Mouse (Mus musculus): Measurements from ENCODE around the gene Fto.

The Fto gene

DNA sequence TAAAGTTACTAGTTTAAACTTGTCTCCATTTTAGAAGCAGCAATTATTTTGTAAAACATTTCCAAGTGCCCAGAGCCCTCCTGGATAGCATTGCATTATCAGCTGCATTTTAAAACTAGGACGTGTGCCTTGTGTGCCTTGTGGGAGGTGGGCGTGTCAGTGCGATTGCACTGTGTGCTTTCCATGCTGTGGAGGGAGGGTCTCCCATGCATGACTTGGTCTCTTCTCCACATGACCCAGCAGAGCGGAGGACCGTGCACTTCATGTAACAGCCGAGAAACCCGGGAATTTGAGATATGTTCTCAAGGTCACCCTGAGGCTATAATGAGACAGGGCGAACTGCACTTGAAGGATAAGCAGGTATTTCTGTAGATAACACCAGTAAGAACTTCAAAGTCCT, 347.6 kb downstream of the Fto start:
- DNase-seq (ENCODE audit: low spot score in 2 of 2): no peak

DNA sequence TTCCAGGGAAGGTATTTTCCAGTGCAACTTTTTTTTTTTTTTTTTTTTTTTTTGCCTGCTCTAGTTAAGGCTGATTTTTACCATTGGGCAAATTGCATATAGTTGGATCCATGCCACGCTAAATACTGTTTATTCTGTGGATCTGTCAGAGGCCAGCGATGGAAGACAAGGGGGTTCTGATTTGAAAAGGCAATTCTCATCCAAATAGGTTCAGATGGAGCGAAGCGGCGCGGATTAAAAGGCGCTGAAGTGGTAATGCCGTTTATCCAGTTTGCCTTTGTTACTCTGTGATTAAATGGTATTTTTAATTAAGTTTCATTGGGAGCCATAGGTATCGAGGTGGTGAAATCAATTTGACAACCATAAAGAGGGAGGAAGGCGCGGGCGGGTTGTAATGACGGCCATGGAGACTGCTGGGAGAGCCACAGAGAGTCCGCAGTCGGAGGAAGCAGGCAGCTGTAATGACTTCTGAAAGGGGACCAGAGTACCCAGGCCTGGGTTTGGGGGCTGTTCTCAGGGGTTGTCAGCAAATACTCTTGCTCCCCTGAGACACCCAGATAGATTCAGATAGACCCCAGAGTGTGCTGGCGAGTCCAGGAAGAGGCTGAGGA, 356.2 kb downstream of the Fto start:
- DNase-seq (ENCODE audit: low spot score in 2 of 2): no peak

DNA sequence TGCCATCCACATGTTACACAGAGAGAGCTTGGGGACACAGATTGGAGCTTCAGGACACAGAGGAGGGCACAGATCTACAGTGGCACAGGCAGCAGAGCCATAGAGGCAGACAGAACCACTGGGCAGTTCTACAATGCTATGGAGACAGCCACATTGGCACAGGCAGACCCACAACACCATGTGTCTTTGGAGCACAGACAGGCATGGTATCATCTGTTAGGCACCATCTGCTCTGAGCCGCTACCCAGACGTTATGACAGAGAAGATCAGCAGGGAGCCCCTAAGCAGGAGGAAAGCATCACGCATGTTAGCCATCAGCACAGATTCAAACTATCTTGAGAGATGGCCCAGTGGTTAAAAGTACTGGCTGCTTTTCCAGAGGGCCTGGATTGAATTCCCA, 363.6 kb downstream of the Fto start:
- no peak for DNase-seq (ENCODE audit: low spot score in 2 of 2)

DNA sequence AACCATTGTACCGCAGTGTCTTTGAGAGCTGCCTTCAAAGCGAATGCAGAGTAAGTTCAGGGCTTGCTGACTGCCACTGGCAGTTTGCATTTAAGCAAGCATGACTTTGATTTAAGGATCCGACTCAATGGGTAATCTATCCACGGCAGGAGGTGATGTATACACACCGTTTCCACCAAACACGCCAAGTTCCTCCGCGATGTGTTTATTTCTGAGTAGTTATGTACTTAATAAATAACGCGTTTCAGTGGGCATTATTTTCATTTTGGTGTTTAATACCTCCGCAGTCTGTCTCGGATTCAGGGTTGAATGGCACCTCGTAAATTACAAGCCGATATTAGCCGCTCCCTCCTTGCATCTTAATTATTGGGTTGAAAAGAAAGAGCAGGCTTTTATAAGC, 366.1 kb downstream of the Fto start:
- no peak for DNase-seq (ENCODE audit: low spot score in 2 of 2)

DNA sequence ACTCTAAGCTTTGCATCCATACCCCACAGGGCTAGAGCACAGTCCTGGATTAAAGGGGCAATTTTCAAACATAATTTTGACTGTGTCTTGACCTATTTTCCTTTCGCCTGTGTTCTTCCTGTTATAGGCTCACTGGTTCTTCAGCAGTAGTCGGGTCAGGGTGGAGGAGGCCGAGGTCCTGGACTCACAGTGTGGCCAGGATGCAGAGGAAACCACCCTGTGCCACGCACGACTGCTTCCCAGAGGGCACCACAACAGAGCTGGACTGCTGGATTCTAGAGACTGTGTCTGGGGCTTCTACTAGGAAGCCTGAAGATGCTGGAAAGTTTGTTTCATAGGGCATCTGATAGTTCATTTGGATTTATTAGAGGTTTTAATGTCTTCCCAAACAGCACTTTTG, 366.8 kb downstream of the Fto start:
- DNase-seq (ENCODE audit: low spot score in 2 of 2): no peak

DNA sequence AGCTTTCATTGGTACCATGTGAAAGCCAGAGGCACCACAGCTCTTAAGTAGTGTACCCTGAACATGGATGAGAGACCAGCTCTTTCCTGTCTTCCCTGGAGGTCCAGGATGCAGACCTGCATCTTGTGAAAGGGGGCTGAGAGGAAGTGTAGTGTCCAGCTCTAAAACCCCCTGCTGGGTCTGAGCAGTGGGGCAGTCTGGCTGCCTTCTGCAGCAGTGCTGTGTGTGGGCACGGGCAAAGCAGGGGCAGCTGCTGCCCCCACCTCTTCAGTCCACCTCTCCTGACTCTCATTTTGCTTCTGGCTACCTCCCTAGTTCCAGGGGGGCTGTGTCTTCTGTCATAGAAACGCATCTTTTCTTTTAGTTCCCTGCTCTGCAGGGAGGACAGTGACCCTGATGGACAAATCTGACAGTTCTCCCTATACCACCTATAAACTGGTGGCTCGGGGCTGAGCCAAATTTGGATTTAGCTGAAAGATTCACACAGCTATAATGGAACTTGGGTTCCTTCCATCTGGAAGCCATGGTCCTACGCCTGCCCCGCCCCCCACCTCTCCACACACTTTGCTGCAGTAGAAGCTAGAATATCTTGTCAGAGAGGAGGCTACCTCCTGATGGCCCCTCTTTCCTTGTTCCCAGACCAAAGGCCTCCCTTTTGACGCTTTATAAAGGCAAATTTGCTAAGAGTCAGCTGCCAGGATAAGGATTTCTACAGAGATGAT, 371.4 kb downstream of the Fto start:
- DNase-seq (ENCODE audit: low spot score in 2 of 2): no peak

DNA sequence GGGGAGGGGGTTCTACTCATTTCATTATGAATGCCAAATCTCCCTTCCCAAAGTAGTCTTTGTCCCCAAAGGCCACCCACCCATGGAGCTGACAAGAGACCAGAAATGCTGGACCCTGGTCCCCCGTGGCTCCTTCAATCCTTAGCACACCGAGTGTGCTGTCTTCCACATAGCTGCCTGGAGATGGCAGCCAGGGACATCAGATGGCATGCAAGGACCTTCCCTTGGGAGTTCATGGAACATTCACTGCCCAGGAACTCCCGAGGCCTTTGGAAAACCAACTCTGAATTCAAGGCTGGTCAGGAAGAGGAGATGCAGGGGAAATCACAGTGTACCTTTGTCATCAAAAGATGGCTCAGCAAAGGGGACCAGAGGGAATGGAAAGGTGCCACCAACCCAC, 372.1 kb downstream of the Fto start:
- DNase-seq (ENCODE audit: low spot score in 2 of 2): no peak

DNA sequence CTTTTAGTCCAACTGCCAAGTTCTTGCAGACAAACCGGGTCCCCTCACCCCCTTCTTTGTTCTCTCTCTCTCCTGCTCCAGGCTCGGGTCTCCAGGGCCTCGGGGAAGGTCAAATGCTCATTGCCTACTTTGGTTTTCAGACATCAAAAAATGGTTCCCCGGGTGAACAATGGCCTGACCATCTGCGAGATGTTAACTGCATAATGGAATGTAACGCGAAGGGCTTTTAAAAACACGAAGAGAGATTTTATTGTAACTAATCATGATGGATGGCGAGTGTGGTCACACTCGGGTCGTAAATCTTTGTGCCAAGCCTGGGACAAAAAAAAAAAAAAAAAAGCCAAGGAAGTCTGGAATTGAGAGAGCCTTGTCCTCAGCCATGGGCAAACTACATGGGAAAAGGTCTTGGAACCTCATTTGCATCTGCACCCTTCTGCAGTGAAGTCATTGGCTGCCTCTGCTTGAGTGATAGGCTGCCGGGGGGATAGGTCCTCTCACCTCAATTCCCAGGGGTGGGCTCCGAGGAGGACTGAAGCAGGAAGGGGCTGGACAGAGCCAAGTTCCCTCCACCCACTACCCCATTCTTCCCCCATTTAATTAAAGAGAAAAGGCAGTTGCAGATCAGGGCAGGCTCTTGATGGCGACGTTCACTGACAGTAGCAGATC, 378.9 kb downstream of the Fto start:
- no peak for DNase-seq (ENCODE audit: low spot score in 2 of 2)

DNA sequence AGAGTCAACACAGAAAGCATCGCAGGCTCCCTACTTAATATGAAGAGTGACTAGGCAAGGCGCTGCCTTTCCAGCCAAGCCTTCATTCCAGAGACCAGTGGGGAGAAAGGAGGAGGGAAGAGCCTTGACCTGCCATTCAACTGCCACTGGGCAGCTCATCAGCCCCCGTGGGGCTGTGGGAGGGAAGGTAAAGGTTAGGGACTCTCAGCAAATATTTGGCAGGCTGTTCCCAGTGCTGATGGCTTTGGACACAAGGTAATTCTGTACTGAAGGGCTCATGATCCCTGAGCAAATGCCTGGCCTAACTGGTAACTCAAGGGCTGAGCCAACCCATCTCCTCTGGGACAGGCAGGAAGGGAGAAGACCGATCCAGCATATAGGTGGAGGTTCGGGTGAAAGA, 393.2 kb downstream of the Fto start:
- no peak for DNase-seq (ENCODE audit: low spot score in 2 of 2)

DNA sequence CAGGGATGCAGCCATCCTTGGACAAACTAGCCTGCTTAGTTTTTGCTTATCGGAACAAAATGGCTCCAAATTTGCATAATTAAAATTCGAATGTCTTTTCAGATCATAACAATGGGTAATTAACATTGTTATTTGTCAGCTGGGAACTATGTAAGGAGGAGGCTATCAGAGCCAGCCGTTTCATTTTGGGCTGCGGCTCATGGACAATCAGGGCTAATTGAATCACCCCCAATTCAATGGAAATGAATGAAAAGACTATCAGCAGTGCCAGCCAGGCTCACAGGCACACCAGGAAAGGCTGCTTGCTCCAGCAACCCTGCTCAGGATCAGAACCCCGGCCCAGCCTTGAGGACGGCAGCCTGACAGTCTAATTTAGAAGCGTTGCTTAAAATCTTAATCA, 395.3 kb downstream of the Fto start:
- DNase-seq (ENCODE audit: low spot score in 2 of 2): no peak

DNA sequence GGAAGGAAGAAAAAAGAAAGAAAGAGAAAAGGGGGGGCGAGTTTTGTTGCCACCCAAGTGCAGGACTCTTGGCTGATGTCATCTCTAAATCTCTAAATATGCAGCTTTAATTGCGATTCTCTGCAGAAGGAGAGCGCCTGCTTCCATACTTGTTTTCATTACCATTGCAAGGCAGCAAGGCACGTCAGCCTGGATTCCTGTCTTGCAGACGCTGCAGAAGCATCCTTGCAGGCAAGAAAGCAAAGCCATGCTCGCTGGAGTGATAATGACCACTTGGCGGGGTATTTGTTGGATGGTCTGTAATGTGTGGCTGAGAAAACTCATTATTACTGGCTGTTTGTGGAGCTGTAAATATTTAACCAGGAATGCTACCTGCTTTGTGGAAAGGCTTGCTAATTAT, 396.4 kb downstream of the Fto start:
- DNase-seq (ENCODE audit: low spot score in 2 of 2): no peak

DNA sequence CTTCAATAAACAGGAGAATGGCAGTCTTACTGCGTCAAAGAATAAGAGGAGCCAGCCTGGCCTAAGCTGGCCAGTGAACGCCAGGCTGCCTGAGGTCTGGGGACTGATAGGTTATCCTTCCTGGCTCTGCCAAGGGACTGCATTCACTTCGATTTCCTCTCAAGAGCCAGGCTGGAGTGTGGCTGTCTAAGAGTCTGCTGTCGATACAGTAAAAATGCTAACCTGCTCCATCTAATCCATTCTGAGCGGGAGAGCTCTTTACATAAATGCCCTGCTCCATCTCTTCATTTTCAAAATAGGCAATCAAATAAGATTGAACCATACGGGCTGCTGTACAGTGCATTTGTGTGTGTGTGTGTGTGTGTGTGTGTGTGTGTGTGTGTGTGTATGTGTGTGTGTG, 397.9 kb downstream of the Fto start:
- DNase-seq (ENCODE audit: low spot score in 2 of 2): no peak

DNA sequence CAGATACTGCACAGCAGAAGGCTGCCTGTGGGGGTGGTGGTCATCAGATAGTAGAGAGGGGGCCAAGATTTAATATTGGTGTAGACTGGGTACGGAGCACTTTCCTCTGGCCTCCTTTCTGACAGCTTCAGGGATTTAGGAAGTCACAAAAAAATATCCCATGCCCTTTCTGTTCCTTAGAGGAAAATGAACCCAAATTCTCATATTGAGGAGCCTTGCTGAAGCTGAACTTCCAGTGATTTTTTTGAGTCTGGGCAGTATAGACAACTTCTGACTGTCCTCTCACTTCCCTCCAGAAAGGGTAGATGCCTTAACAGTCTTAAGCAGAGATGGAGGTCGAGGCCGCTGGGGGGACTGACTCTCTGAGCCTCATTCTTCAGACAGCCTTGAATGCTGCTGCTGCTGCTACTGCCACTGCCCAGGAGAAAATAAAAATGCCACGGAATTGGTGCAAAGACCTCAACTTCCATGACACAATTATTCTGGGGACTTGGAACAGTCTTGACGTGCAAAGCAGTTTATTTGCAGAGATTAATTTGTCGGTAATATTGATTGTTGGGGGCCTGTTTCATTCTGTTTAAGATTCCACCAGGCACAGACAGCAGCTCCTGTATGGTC, 398.8 kb downstream of the Fto start:
- no peak for DNase-seq (ENCODE audit: low spot score in 2 of 2)

DNA sequence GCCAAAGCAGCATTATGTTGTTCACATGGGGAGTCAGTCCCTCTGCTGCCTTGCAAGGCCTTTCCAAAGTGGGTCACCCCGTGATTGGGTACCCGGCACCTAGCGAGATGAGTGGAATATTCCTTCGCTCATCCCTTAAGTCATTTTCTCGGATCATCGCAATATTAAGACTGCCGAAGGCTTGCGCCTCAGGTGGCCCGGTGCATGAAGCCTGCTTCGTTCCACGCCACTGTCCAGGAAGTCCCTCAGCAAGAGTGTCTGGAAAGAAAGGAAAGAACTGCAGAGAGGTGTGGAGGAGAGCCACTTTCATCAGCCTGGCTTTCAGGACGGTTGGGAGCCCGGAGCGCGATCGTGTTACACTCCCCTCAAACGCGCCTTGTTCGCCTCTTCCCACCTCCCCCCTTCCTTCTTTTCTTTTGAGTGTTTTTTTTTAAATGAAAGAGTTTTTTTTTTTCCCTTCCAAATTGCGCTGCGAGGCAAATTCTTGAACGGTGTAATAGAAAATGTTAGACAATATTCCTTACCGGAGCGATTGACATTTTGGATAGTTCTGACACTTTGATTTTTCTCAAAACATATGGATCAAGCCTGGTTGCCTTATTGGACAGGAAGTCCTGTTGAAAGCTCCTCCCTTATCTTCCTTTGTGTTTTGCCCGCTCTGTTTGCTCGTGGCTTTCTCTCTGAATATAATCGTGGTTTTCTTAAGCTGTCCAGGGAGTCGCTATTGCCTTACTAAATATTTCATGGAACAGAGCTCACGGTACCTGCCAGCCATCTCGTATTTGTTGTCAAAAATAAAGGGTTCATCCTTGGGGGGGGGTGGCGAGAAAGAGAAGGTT, 399.6 kb downstream of the Fto start:
- DNase-seq (ENCODE audit: low spot score in 2 of 2): no peak

DNA sequence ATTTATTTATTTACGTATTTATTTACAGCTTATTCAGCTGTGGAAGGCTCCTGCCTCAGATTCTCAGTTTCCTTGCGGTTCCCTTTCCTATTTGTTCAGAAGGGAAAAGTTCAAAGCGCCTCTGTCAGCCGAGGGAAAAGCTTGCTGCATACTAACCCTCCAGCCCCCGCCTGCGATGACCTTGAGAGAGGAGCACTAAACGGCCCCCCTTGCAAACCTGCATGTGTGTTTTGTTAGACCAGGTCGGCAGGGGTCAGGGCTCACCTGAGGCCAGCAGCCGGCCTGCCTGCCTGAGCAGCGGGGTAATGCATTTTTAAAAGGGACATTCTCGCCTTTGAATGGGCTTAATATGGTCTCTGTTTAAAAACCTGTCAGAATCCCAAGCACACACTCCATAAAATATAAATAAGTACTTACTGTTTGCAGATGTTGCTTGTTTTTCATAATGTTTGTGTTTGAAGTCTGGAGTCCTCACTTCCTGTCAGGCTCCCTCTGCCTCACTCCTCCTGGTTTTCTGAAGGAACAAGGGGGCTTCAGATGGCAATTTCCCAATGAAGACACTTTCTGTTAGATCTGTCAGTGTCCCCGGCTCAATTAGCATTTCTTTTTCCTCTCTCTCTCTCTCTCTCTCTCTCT, 400.5 kb downstream of the Fto start:
- DNase-seq (ENCODE audit: low spot score in 2 of 2): no peak

DNA sequence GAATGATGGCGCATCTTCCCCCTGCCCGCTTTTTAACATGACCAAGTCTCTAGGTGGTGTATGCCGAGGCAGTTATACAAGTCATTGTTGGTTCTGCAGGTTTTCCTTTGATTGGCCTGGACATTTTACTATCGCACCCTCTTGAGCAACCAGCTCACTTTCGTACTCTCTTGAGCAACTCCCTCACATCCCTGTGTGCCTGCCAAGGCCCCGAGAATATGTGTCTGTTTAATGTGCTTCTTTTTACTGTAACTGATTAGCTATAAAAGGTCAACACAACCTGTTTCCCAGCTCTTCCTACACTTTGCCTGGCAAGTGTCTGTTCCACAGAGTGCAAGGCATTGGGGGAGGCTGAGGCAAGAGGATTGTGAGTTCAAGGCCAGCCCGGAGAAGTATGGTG, 401.4 kb downstream of the Fto start:
- DNase-seq (ENCODE audit: low spot score in 2 of 2): no peak

DNA sequence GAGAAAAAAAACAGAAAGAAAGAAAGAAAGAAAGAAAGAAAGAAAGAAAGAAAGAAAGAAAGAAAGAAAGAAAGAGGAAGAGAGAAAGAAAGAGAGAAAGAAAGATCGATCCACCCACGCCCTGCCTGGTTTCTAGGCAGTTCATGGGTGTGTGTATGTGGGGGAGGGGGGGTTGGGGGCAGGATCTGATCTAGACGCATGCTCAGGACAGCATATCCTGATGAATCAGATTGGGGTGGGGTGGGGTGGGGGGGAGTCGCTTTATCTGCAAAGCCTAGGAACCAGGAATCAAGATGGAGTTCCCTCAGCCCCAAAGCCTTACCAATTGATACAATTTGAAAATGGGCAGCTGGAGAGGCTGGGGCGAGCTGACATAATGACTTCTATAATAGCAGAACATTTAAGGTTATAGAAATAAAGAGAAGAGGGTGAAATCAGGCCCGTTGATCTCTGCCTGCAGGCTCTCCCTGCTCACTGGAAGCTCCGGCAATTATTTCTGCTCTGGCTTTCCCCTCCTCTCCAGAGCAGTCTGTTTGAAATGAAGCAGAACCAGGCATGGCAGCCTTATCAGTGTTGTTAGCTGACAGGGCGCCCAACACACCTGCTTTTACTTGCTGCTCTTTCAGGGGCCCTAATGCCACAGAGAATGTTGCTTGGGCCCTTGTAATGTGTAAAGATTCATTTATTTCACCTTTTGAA, 402.2 kb downstream of the Fto start:
- no peak for DNase-seq (ENCODE audit: low spot score in 2 of 2)

Data from right cerebral cortex, adult 2 months (tissue).